Mouse (Mus musculus): ENCODE data around the gene Tshz2. TPM values are rescaled to one million over a fixed set of nuclear protein-coding genes. Genes with fewer than 3 reads are reported as not detected.

Tshz2 gene
- total RNA-seq, 2 experiments from 2014 or later, result 12.8 to 14.4 TPM

GRCm38 (mm10) chr2:170055413-170055812, 422.6 kb downstream of the Tshz2 start:
- no peak for DNase-seq (ENCODE audit: low spot score)
- intact Hi-C loops (cut with DNase I), result loop anchor here (2.0 kb wide), 1 partner anchor 45 kb away; no protein-coding TSS in a partner anchor

DNA sequence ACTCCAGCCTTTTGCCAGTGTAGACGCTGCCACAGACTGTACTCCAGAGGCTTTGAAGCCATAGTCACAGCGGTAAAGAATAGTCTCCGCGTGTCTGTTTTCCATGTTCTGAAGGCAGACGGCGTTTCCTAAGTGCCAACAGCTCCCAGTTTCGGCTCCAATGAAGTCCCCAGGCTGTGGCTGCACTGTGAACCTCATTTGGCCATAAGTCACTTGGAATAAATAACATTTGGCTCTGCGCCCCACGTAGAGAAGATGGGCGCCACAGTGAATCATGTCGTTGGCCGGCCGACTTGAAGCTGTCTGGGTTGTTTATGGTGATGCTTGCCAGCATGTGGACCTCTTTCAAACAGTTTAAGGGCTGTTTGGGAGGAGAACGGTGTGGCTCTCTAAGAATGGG, 426.0 kb downstream of the Tshz2 start:
- DNase-seq (ENCODE audit: low spot score), result no peak
- intact Hi-C loops (cut with DNase I), result no loop called here

- intact Hi-C loops (cut with DNase I), result no loop called here
- no peak for DNase-seq (ENCODE audit: low spot score)
These were observed 427.3 kb downstream of the Tshz2 start for GRCm38 (mm10) chr2:170060066-170060465.

DNA sequence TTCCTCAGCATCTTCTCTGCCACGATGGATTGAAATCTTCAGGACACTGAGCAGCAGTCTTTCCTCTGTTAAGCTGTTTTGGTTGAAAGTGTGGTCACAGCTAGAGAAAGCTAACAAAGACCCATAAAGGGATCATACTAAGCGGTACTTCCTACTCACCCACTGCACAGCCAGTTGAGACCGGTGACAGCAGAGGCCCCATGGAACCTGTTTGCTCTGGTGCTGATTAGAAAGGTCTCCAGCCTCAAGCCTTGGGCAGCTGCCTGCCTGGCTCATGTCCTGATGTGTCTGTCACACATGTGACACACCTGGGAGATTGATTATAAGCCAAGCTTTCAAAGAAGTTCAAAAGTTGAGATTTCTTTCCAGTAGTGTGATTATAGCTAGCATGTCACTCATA, 429.6 kb downstream of the Tshz2 start:
- DNase-seq (ENCODE audit: low spot score), result no peak
- intact Hi-C loops (cut with DNase I), result no loop called here

- DNase-seq (ENCODE audit: low spot score), result no peak
These were observed 437.2 kb downstream of the Tshz2 start for GRCm38 (mm10) chr2:170069976-170070375.

GRCm38 (mm10) chr2:170070641-170071241, 437.9 kb downstream of the Tshz2 start:
- DNase-seq (ENCODE audit: low spot score), result no peak
- intact Hi-C loops (cut with DNase I), result no loop called here

More at GRCm38 (mm10) chr2:170069976-170070375, 437.2 kb downstream of the Tshz2 start:
- intact Hi-C loops (cut with DNase I), result no loop called here

DNA sequence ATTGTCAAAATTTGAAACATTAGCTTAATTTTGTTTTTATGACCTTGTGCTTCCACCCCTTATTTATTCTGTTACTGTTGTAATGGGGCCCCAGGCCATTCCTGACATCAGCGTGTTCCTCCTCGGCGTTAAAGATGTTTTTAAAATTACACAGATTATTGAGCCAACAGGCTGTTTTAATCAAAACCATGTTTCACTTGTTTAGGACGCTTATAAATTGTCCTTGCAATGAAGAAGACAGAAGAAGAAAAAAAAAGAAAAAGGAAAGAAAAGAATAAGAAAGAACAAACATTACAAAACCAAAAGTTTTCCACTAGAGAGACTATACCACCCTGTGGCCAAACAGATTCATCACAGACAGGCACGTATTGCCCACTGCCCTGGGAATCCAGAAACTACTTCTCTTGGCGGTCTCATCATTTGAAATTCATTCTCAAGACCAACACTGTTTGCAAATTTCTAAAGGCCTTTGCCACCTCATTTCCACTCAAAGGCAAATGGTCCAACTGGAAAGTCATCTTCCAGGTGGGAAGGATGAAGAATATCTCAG, 444.2 kb downstream of the Tshz2 start:
- no peak for DNase-seq (ENCODE audit: low spot score)
- intact Hi-C loops (cut with DNase I), result no loop called here

DNA sequence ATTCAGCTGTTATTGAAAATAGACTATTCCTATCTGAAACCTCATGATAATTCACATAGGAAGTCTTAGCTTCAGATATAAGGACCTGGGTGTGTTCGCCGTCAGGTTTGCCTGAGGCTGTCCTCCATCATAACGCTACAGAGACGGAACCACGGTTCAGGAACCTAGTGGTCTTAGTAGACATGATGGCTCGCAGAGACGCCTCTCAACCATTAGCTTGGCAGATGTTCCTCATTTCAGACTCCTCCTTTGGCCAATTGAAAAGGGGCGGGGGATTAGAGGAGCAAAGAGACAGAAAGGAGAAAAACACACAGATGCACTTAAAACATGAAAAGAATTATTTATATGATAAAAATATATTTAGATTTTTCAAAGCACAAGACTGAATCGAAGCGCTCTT, 445.2 kb downstream of the Tshz2 start:
- intact Hi-C loops (cut with DNase I), result no loop called here
- DNase-seq (ENCODE audit: low spot score), result no peak

DNA sequence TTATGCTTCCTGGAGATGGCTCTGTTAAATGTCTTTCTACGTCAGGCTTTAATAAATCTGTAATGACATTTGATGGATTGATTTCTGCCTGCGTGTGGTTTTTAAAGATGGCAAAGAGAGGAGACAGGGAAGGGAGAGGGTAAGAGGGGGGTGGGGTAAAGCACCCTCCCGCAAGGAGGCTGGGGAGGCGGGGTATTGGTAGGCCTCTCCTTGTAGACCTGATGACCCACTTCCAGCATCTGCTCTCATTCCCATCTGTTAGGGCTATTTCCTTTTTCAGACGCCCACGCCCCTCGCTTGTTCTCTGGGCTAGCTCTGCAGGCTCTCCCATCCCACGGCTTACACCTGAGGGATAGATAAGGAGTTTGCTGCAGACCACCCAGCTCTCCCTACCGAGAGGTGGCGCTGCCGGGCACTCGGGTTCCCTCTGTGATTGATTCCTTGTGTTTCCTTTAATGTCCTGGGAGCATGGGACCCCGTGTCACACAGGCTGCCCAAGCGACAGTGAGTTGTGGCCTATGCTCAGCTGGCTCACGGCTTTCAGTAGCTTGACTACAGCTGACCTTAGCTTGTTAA, 445.7 kb downstream of the Tshz2 start:
- intact Hi-C loops (cut with DNase I), result no loop called here

DNA sequence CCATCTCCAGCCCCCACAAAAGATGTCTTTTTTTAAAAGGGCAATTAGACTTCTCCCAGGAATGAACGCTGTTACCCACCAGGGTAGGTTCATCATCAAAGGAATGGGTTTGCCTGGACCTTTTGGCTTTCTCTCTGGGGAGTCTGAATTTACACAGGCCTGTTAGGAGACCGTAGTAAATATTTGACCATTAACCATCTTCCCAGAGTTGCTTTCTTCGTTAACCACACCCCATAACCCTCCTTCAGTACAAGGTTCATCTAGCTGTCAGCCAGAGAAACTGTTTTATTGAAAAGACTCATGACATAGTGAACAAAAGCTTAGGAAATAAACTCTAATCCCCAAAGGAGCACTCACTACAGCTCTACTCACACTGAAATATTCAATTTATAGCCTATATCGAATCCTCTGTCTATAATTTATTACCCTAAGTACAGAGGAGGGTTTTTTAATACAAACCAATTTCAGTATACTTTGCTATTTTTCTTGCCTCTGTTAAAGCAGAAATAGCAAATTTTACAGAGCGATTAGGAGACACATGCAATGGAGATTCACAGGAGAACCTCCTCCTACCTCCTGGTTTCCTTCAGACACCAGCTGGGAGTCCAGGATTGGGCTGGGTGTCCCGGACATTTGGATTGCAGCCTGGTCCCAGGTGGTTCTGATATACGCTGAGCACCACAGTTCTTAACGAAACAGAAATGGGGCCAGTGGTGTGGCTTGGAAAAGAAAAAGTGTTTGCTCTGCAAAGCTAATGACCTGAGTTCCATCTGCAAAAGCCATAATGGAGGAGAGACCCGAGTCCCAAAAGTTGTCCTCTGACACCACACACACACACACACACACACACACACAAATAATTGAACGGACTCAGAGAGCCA, 459.0 kb downstream of the Tshz2 start:
- intact Hi-C loops (cut with DNase I), result no loop called here
- DNase-seq (ENCODE audit: low spot score), result no peak

More for the DNA sequence above, 445.7 kb downstream of the Tshz2 start:
- no peak for DNase-seq (ENCODE audit: low spot score)

DNA sequence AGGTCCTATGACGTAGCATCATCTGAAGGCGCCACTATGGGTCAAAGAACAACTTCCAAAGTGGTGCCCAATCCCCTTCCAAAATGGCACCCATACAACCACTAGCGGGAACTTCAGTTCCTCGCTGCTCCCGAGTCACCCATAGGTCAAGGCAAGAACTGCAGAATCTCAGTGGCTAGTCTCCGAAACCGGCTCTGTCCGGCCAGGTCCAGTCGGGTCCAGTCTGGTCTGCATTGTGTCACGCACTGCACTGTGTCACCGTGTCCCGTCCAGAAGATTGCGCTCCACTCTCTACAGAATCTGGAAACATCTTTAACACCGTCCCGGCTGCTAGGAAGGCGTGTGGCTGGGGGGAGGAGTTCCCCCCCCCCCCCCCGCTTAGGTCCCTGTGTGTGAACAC, 461.4 kb downstream of the Tshz2 start:
- no peak for DNase-seq (ENCODE audit: low spot score)
- intact Hi-C loops (cut with DNase I), result no loop called here

GRCm38 (mm10) chr2:170094871-170095270, 462.1 kb downstream of the Tshz2 start:
- DNase-seq (ENCODE audit: low spot score), result no peak
- intact Hi-C loops (cut with DNase I), result no loop called here

GRCm38 (mm10) chr2:170101132-170101531, 468.3 kb downstream of the Tshz2 start:
- intact Hi-C loops (cut with DNase I), result loop anchor here (1.0 to 10.0 kb wide), 4 partner anchors 46 to 1196 kb away; no protein-coding TSS in a partner anchor

DNA sequence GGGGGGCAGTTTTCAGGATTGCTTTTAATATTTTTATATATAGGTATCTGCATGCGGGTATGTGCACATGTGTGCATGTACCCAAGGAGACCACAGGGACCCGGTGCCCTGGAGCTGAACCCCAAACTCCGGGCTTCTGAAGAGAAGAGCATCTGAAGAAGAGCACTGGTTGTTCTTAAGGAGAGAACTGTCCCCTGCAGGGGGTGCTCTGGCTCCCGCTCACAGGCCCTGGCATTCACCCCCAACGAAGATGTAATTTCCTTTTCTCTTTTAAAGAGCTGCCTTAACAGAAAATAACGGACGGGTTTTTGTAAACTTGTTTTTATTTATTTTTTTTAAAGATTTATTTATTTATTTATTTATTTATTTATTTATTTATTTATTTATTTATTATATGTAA, 469.1 kb downstream of the Tshz2 start:
- intact Hi-C loops (cut with DNase I), result loop anchor here (1.0 to 10.0 kb wide), 4 partner anchors 47 to 1197 kb away; no protein-coding TSS in a partner anchor
- no peak for DNase-seq (ENCODE audit: low spot score)

More at GRCm38 (mm10) chr2:170101132-170101531, 468.3 kb downstream of the Tshz2 start:
- peak; percentile 67 for DNase-seq (ENCODE audit: low spot score)

DNA sequence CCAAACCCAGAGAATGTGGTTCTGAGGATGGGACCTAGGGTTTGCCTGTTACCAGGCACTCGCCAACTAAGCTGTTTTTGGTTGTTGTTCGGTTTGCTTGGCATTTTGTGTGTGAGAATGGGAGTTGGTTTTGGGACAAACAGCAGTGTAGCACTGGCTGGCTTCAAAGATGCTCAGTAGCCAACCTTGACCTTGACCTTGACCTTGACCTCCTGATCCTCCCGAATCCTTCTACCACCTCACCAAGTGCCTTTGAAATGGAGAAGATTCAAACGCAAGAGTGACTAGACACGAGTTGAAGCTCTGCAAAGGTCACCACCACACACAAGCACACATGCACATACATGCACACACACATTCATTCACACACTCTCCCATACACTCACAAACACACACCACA, 470.5 kb downstream of the Tshz2 start:
- intact Hi-C loops (cut with DNase I), result loop anchor here (10.0 kb wide), 1 partner anchor 1199 kb away; no protein-coding TSS in a partner anchor
- DNase-seq (ENCODE audit: low spot score), result no peak

- DNase-seq (ENCODE audit: low spot score), result no peak
These were observed 471.0 kb downstream of the Tshz2 start for GRCm38 (mm10) chr2:170103852-170104251.

DNA sequence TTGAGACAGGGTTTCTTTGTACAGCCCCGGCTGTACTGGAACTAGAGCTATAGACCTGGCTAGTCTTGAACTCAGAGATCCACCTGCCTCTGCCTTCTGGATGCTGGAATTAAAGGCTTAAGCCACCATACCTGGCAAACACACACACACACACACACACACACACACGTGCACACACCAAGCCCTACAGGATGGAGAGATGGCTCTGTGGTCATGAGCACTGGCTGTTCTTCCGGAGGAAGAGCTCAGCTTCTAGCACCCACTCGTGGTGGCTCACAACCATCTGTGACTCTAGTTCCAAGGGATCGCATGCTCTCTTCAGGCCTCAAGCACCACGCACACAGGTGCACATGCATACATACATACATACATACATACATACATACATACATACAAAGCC, 471.6 kb downstream of the Tshz2 start:
- intact Hi-C loops (cut with DNase I), result loop anchor here (10.0 kb wide), 1 partner anchor 1200 kb away; no protein-coding TSS in a partner anchor
- DNase-seq (ENCODE audit: low spot score), result no peak

More at GRCm38 (mm10) chr2:170103852-170104251, 471.0 kb downstream of the Tshz2 start:
- intact Hi-C loops (cut with DNase I), result loop anchor here (10.0 kb wide), 1 partner anchor 1199 kb away; no protein-coding TSS in a partner anchor

DNA sequence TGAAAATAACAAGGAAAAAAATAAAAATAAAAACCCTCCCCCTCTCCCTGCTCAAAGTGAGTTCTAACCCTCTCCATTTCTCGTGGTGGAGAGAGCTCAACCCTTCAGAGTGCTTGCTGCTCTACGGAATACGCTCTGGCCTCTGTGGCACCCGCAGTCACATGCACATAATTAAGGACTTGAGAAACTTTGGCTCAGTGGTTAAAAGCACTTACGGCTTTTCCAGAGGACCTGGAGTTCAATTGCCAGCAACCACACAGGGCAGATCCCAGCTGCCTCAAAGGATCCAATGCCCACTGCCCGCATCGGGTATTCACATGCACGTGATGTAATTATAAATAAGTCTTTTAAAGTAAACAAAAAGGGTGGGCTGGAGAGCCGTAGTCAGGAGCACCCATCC, 473.2 kb downstream of the Tshz2 start:
- intact Hi-C loops (cut with DNase I), result loop anchor here (10.0 kb wide), 1 partner anchor 1201 kb away; no protein-coding TSS in a partner anchor
- no peak for DNase-seq (ENCODE audit: low spot score)

GRCm38 (mm10) chr2:170107791-170108190, 475.0 kb downstream of the Tshz2 start:
- intact Hi-C loops (cut with DNase I), result loop anchor here (10.0 kb wide), 1 partner anchor 1203 kb away; no protein-coding TSS in a partner anchor
- DNase-seq (ENCODE audit: low spot score), result no peak

GRCm38 (mm10) chr2:170109528-170109927, 476.7 kb downstream of the Tshz2 start:
- DNase-seq (ENCODE audit: low spot score), result no peak

More at GRCm38 (mm10) chr2:170109528-170109927, 476.7 kb downstream of the Tshz2 start:
- intact Hi-C loops (cut with DNase I), result loop anchor here (10.0 kb wide), 1 partner anchor 1205 kb away; no protein-coding TSS in a partner anchor
